Mouse (Mus musculus) stomach, postnatal 0 days (tissue): ENCODE measurements around the gene Tunar. TPM values are rescaled to one million over a fixed set of nuclear protein-coding genes. Genes with fewer than 3 reads are reported as not detected.

Experiments used
- ATAC-seq: fragments of 200-750 bp; cut with Nextera tagmentation; 2 replicates; pipeline ENCODE4 v1.8.0; 2017; ENCODE audit not compliant: low FRiP score, low TSS enrichment
- DNase-seq: peaks from one replicate; pipeline ENCODE4 v3.0.0-alpha.2; 2016; ENCODE audit warnings: low spot score
- H3K27ac ChIP-seq: fragments of 300-500 bp; sonication (generic); replicated peaks from 2 replicates; pipeline ENCODE4 v1.5.1; 2014; ENCODE audit warnings: mild to moderate bottlenecking, control low read depth
- H3K27me3 ChIP-seq: fragments of 300-500 bp; sonication (generic); 2 replicates; pipeline ENCODE4 v1.6.1; 2014; ENCODE audit warnings: low read length; ENCODE audit not compliant: control insufficient read depth, insufficient read depth
- H3K36me3 ChIP-seq: fragments of 300-500 bp; sonication (generic); 2 replicates; pipeline ENCODE4 v1.6.1; 2014; ENCODE audit warnings: low read length, mixed read lengths; ENCODE audit not compliant: control insufficient read depth, insufficient read depth
- H3K4me1 ChIP-seq: fragments of 300-500 bp; sonication (generic); replicated peaks from 2 replicates; pipeline ENCODE4 v1.6.1; 2014; ENCODE audit warnings: antibody characterized with exemption; ENCODE audit not compliant: control insufficient read depth, insufficient read depth
- H3K4me2 ChIP-seq: fragments of 300-500 bp; sonication (generic); replicated peaks from 2 replicates; pipeline ENCODE4 v1.6.1; 2014; ENCODE audit warnings: low read depth, mild to moderate bottlenecking, control low read depth, moderate library complexity
- H3K4me3 ChIP-seq: fragments of 300-500 bp; sonication (generic); 2 replicates; pipeline ENCODE4 v1.5.1; 2014; ENCODE audit warnings: low read depth, low read length, control low read depth
- H3K9ac ChIP-seq: fragments of 300-500 bp; sonication (generic); 2 replicates; pipeline ENCODE4 v1.6.1; 2014; ENCODE audit warnings: mild to moderate bottlenecking, low read length, control low read depth, mixed read lengths
- H3K9me3 ChIP-seq: fragments of 300-500 bp; sonication (generic); 2 replicates; pipeline ENCODE4 v1.6.1; 2016; ENCODE audit warnings: low read length; ENCODE audit not compliant: control insufficient read depth
- CTCF ChIP-seq: IDR thresholded peaks from 2 replicates; pipeline ENCODE4 v1.5.1; 2016; ENCODE audit warnings: antibody characterized with exemption, low read depth, mild to moderate bottlenecking, moderate library complexity
- EP300 ChIP-seq: optimal IDR thresholded peaks from 2 replicates; pipeline ENCODE3; 2016; ENCODE audit warnings: antibody characterized with exemption
- WGBS: fragments of 180-500 bp; shearing (Covaris S2); extraction: QIAGEN DNeasy Blood & Tissue Kit; methylation state at CpG from one replicate; pipeline ENCODE4 v1.1.7; 2014; 5-methylcytosine and 5-hydroxymethylcytosine counted together
- polyA plus RNA-seq: library from polyadenylated mRNA; unstranded; fragments of >200 nt; fragmentation: Nextera tagmentation; extraction: Ambion mirVana; gene quantifications from 2 replicates; pipeline ENCODE4 v1.2.1, GENCODE M21; 2015

The Tunar gene
- polyA plus RNA-seq, 1 experiment from 2014 or later, result 0.06 TPM

DNA sequence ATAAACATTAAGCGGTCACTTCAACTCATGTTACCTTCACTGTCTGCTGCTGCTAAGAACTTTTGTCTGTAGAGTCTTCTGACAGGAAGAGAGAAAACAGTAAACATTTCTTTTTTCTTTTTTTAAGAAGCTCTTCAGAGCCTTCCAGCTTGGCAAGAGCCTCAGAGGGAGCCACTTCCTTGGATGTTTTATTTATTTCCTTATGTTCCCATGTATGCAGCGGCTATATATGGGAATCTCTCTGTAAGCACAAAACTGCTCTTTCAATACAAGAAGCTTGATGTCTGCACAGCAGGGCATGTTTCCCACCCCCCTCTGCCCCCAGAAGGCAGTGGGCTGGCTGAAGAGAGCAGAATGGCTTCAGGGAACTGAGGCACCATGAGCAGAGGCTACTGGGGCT, 30.0 kb downstream of the Tunar start:
- TF ChIP-seq EP300, result no peak
- TF ChIP-seq CTCF, result no peak
- no peak for DNase-seq
- no peaks in the 10 kb centered on the region for H3K9me3 ChIP-seq

GRCm38 (mm10) chr12:105374564-105374963, 40.9 kb downstream of the Tunar start:
- no peaks in the 10 kb centered on the region for H3K36me3 ChIP-seq
- DNase-seq (no peak), ATAC-seq (no peak)
- H3K27ac ChIP-seq, result no peak overlapping the region
- 54% methylated on average over 8 of the region's 8 CpGs for WGBS
- no peaks in the 10 kb centered on the region for H3K9me3 ChIP-seq
- H3K4me3 ChIP-seq, result no peak overlapping the region
- no peak overlapping the region for H3K9ac ChIP-seq
- TF ChIP-seq EP300, result no peak
- no peak for TF ChIP-seq CTCF
- no peak overlapping the region for H3K4me2 ChIP-seq
- no peaks in the 10 kb centered on the region for H3K4me1 ChIP-seq
- no peaks in the 10 kb centered on the region for H3K27me3 ChIP-seq

More for the DNA sequence above, 30.0 kb downstream of the Tunar start:
- Histone ChIP-seq H3K4me3 (no peak overlapping the region), H3K4me1 (no peaks in the 10 kb centered on the region), H3K4me2 (no peak overlapping the region), H3K9ac (no peak overlapping the region), H3K27me3 (no peaks in the 10 kb centered on the region), H3K36me3 (no peaks in the 10 kb centered on the region), H3K27ac (no peak overlapping the region)
- WGBS, result 40% methylated on average over 2 of the region's 2 CpGs
- no peak for ATAC-seq

GRCm38 (mm10) chr12:105376976-105377375, 43.3 kb downstream of the Tunar start:
- no peak for DNase-seq
- ATAC-seq, result no peak
- no peaks in the 10 kb centered on the region for H3K27me3 ChIP-seq
- H3K27ac ChIP-seq, result no peak overlapping the region
- no peaks in the 10 kb centered on the region for H3K9me3 ChIP-seq
- no peaks in the 10 kb centered on the region for H3K36me3 ChIP-seq
- no peak overlapping the region for H3K4me3 ChIP-seq
- H3K4me2 ChIP-seq, result no peak overlapping the region
- H3K9ac ChIP-seq, result no peak overlapping the region
- H3K4me1 ChIP-seq, result no peaks in the 10 kb centered on the region
- 51% methylated on average over 12 of the region's 12 CpGs for WGBS
- TF ChIP-seq CTCF (no peak), EP300 (no peak)

- Histone ChIP-seq H3K27ac (no peak overlapping the region), H3K9ac (no peak overlapping the region), H3K36me3 (no peaks in the 10 kb centered on the region), H3K9me3 (no peaks in the 10 kb centered on the region), H3K4me1 (no peaks in the 10 kb centered on the region), H3K27me3 (no peaks in the 10 kb centered on the region), H3K4me3 (no peak overlapping the region), H3K4me2 (no peak overlapping the region)
- WGBS, result 68% methylated on average over 7 of the region's 7 CpGs
- TF ChIP-seq CTCF (no peak), EP300 (no peak)
- ATAC-seq, result no peak
- no peak for DNase-seq
Observed at GRCm38 (mm10) chr12:105382733-105383132, 49.1 kb downstream of the Tunar start.

DNA sequence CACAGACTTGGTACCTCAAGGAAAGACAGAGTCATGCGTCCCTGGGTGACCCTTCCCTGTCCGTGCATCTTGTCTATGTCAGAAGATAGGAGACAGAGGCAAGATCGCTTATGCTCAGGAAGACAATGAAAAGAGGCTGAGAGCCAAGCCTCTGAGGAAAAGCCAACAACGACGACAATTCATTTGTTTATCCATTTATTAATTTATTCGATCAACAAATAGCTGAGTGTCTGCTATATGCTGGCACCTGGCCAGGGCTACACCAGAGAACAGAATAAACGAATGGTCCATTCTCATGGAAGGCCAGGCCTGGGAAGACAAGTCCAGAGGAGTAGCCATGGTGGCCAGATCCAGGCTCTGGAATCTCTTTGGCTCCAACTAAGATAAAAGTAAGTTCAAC, 61.0 kb downstream of the Tunar start:
- H3K27ac ChIP-seq, result no peak overlapping the region
- H3K27me3 ChIP-seq, result no peaks in the 10 kb centered on the region
- DNase-seq (no peak), ATAC-seq (no peak)
- no peak overlapping the region for H3K4me3 ChIP-seq
- 55% methylated on average over 7 of the region's 7 CpGs for WGBS
- no peak overlapping the region for H3K4me2 ChIP-seq
- no peaks in the 10 kb centered on the region for H3K4me1 ChIP-seq
- no peak overlapping the region for H3K9ac ChIP-seq
- TF ChIP-seq EP300, result no peak
- TF ChIP-seq CTCF, result no peak
- no peaks in the 10 kb centered on the region for H3K36me3 ChIP-seq
- H3K9me3 ChIP-seq, result no peaks in the 10 kb centered on the region

GRCm38 (mm10) chr12:105398172-105398571, 64.5 kb downstream of the Tunar start:
- Histone ChIP-seq H3K9ac (no peak overlapping the region), H3K4me3 (no peak overlapping the region), H3K4me1 (no peaks in the 10 kb centered on the region), H3K27me3 (no peaks in the 10 kb centered on the region), H3K4me2 (no peak overlapping the region), H3K27ac (no peak overlapping the region), H3K36me3 (no peaks in the 10 kb centered on the region), H3K9me3 (no peaks in the 10 kb centered on the region)
- DNase-seq, result no peak
- WGBS, result 42% methylated on average over 5 of the region's 5 CpGs
- TF ChIP-seq CTCF, result no peak
- TF ChIP-seq EP300, result no peak
- ATAC-seq, result 0 out of 2 replicates have a peak, but pooled peaks have one; percentile 24
